Mouse (Mus musculus) gastrocnemius, adult 18-20 months (tissue): ENCODE data around the gene C5ar1. TPM values are rescaled to one million over a fixed set of nuclear protein-coding genes. Genes with fewer than 3 reads are reported as not detected.

Source experiments
- DNase-seq: peaks from one replicate; pipeline ENCODE4 v3.0.0; 2021; ENCODE audit warnings: low spot score
- total RNA-seq, 2 experiments: library from RNA; stranded (reverse); gene quantifications; 2 replicates each; pipeline ENCODE4 v1.2.3; 2021

The C5ar1 gene
- total RNA-seq, 2 experiments from 2014 or later = 1.5 to 2.3 TPM

GRCm38 (mm10) chr7:16229869-16230268 lies 29.5 kb downstream of the C5ar1 start:
- no peak for DNase-seq

GRCm38 (mm10) chr7:16221582-16222272 lies 37.6 kb downstream of the C5ar1 start, which contains the start of gene Dhx34:
TSS of gene Dhx34 (minus strand) at chr7:16222037.
- peak; percentile 93 for DNase-seq

GRCm38 (mm10) chr7:16213986-16214385 lies 45.4 kb downstream of the C5ar1 start:
- DNase-seq = no peak

GRCm38 (mm10) chr7:16213196-16213595 lies 46.1 kb downstream of the C5ar1 start:
- no peak for DNase-seq

GRCm38 (mm10) chr7:16210862-16211365 lies 48.4 kb downstream of the C5ar1 start:
- DNase-seq = peak; percentile 30

GRCm38 (mm10) chr7:16208781-16209665 lies 50.3 kb downstream of the C5ar1 start:
- DNase-seq = no peak

GRCm38 (mm10) chr7:16207496-16207895 lies 51.8 kb downstream of the C5ar1 start:
- DNase-seq = peak; percentile 7

GRCm38 (mm10) chr7:16207076-16207475 lies 52.3 kb downstream of the C5ar1 start:
- no peak for DNase-seq

- no peak for DNase-seq
Measured at GRCm38 (mm10) chr7:16204791-16205190, 54.5 kb downstream of the C5ar1 start.

GRCm38 (mm10) chr7:16203505-16203903 lies 55.8 kb downstream of the C5ar1 start:
- DNase-seq = no peak

GRCm38 (mm10) chr7:16202756-16203504 lies 56.4 kb downstream of the C5ar1 start:
- no peak for DNase-seq

GRCm38 (mm10) chr7:16201136-16201535 lies 58.2 kb downstream of the C5ar1 start:
- no peak for DNase-seq

- DNase-seq = no peak
Measured at GRCm38 (mm10) chr7:16198540-16198939, 60.8 kb downstream of the C5ar1 start.

- no peak for DNase-seq
Measured at GRCm38 (mm10) chr7:16197166-16197565, 62.2 kb downstream of the C5ar1 start.

Other genes with a start within 250 kb of the C5ar1 start
- 1 to 10 TPM; 5.5 to 6.6 TPM for gene Bicra, start 211.6 kb downstream of the C5ar1 start, total RNA-seq
- not detected for gene Zfp541, start 197.7 kb downstream of the C5ar1 start, total RNA-seq
- 100 to 1,000 TPM; 101 to 131 TPM for gene Napa, start 161.1 kb downstream of the C5ar1 start, total RNA-seq
- 10 to 100 TPM; 10.2 to 12.6 TPM for gene Kptn, start 139.6 kb downstream of the C5ar1 start, total RNA-seq
- gene Slc8a2, start 129.7 kb downstream of the C5ar1 start, total RNA-seq = under 1 TPM; 0.11 to 0.21 TPM
- 1 to 10 TPM in 1 of 2 experiments, under 1 TPM in 1; 0.62 to 1.4 TPM for gene Meis3, start 84.5 kb downstream of the C5ar1 start, total RNA-seq
- 1 to 10 TPM; 3.9 to 4.4 TPM for gene Dhx34, start 37.5 kb downstream of the C5ar1 start, total RNA-seq
- gene C5ar2, start 15.4 kb downstream of the C5ar1 start, total RNA-seq = under 1 TPM; 0.25 to 0.26 TPM
- gene Inafm1, start 14.1 kb upstream of the C5ar1 start, total RNA-seq = 10 to 100 TPM; 14.2 to 14.3 TPM
- 10 to 100 TPM; 35.7 to 38.9 TPM for gene Ccdc9, start 27.3 kb upstream of the C5ar1 start, total RNA-seq
- gene Bbc3, start 48.9 kb upstream of the C5ar1 start, total RNA-seq = 1 to 10 TPM; 1.2 to 2.3 TPM
- gene Sae1, start 128.3 kb upstream of the C5ar1 start, total RNA-seq = 10 to 100 TPM; 25.3 to 30.6 TPM
- gene Zc3h4, start 141.4 kb upstream of the C5ar1 start, total RNA-seq = 10 to 100 TPM; 27.7 to 28.6 TPM
- gene Tmem160, start 193.2 kb upstream of the C5ar1 start, total RNA-seq = 10 to 100 TPM; 52.0 to 53.2 TPM
- not detected for gene Npas1, start 218.2 kb upstream of the C5ar1 start, total RNA-seq